Mouse (Mus musculus) bone marrow macrophage, adult 2 months (primary cell): Measurements from ENCODE around the gene Zfp706.
"Not testable (repeated sequence)": the region's sequence is repeated elsewhere in the genome, so short reads cannot be mapped to it uniquely, and the experiment has no call there.

Source experiments
- CTCF ChIP-seq: IDR thresholded peaks from 2 replicates; pipeline ENCODE4 v1.5.1; 2012; ENCODE audit warnings: low read depth, mild to moderate bottlenecking, low read length, moderate library complexity
- POLR2A ChIP-seq: IDR thresholded peaks from 2 replicates; pipeline ENCODE4 v1.6.1; 2012; ENCODE audit warnings: mild to moderate bottlenecking, low read depth, low read length, borderline replicate concordance

DNA sequence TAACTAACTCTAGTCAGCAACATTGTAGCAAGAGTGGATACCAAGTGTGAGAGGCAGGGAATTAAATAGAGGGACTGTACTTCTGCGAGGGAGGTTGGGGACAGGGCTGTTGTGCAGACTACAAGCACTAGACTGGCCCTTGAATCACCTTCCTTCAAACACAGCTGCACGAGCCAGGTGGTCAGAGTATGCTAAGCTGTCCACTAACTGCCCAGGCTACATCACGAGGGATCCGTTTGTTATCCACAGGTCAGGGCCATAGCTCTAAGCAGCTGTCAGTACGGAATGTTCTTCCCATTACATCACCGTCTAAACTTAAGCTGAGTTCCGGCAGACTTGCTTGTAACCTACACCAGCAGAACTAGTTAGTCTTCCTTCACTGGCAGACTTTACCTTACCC lies 8.0 kb downstream of the Zfp706 start:
- TF ChIP-seq POLR2A, CTCF: not testable (repeated sequence)
